Mouse (Mus musculus) urinary bladder, postnatal 36 days (tissue): Measurements from ENCODE around the gene Gm5136.

Source experiments
- DNase-seq, 2 experiments: peaks; one replicate each; pipeline ENCODE4 v3.0.0; 2022; ENCODE audit warnings: low spot score in 2 of 2, mixed read lengths in 1 of 2

Gm5136 gene

DNA sequence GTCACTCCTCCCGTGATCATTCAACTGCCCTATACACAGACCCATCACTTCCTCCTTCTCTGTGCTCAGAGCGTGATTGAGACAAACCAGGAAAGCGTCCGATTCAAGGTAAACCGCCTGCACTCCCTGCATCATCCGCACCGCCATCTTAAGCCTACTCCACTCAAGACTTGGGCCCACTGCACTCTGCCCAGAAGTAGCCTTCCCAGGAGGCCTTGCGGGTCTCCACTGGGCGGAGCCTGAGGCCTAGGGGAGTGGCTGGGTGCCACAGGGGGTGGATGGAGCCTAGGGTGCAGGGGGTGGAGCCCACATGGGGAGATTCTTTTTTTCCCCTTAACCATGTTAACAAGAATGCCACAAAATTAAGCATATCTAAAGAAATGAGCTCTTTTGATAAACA is at the start of gene Gm5136:
TSS of gene Gm5136 (minus strand) at position 215 of the 400 bp plus-strand sequence.
- no peak for DNase-seq

DNA sequence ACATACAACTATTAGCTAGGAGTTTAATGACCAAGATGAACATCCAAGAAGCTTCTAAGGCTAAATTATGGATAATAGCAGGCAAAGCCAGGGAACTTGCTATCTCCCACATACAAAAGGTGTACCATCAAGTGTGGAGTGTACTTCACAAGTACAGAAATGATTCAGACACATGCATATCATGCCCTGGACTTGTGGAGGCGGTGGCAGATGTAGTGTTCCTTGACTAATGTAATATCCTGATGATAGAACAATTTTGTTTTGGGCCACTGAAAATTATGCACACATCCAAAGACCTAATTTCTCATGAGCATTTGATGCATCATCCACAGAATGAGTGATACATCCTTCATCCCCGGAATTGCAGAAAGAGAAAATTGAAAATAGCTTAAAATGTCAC is 43.8 kb upstream of the Gm5136 start:
- DNase-seq: no peak

DNA sequence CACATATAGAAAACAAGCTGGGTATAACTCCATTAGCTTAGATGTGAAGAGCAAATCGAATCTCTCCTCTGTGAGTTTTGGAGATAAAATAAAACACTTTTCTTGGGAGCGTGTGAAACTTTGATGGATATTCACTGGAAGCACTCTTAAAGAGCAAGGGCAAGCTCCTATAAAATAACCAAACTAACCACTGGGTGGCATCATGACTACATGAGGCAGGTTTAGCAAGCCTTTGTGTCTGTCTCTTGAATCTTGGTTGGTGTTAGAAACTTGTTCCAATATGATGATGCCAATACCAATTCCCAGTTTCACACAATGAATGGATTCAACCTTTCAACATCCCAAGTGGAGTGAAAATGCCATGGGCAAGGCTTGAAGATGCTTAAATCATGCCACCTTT is 34.0 kb upstream of the Gm5136 start:
- DNase-seq: no peak

DNA sequence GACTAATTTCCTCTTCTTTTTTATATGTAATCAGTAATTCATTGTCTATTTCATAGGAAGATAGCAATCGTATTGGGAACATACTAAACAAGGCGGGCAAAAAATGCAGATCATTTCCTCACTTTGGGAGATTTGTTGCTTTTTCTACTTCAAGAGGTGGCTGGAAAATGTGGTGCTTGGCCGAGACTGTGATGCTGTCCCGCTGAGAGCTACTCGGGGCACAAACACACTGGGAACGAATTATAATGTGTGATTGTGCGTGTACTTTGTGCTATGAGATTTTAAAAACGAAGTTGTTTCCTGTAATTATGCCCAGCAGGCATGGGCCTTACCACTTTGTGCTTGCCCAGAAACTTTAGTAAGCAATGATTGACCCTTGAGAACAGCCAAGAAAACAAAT is 29.0 kb upstream of the Gm5136 start:
- no peak for DNase-seq

DNA sequence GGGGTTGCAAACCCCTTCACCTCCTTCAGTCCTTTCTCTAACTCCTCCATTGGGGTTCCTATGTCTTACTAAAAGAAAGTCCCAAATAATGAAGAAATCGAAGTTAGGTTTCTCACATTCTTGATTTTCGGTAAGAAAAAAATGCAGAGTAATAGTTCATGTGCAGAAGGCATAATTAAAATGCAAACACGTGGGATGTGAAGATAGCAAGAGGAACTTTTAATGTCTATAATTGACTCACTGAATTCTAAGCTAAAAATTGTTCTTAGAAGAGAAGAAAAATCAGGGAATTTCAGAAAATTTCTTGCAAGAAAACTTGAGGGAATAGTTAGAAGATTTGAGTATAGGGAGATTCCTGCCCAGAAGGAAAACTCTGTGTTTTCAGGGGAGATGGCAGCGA is 26.4 kb upstream of the Gm5136 start:
- no peak for DNase-seq

DNA sequence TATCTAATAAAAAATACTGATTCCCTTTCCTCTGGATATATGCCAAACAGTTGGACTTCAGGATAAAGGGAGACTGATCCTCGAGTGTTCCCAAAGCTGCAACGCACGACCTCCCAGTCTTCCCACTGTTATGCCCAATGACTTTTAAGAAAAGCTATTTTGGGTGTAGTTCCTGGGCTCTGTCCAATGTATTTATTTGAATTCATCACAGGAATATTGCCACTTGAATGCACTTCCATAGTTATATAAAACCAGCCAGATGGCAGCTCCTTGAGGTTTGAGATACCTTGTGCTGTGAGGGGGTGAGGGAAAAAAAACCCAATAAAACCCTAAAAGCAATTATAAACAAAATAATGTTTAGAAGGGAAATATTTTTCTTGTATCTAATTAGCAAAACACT is 24.9 kb upstream of the Gm5136 start:
- no peak for DNase-seq

DNA sequence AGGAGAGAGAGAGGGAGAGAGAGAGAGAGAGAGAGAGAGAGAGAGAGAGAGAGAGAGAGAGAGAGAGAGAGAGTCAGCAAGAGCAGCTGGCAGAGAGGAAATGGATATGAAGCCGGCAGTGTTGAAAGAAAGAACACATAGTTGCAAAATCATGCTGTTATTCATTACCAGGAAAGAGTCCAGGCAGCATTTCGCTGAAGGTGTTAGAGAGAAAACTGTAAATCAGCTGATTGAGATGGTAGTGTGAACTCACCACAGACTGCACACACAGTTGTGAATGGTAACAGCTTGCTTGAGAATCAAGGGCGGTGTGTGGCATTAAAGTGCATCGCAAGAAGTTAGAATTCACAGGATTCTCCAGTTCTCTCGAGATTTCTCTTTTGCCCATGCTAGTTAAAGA is 10.6 kb upstream of the Gm5136 start:
- no peak for DNase-seq

DNA sequence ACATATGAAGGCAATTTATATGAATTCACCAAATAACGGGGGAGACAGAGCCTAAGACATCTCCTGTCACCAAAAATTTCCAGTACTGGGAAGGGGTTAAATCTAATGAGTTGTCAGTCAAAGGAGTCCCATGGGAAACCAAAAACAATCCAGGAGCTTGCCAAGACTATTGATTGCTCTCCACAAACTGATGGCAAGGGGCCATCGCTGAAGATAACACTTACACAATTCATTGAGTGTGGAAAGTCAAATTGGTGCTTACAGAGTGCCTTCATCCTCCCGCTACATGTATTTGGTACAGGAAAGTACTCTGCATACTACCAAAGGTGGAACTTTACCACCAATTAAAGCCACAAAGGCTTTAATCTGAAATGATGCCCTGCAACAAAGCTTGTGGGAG is 5.7 kb upstream of the Gm5136 start:
- DNase-seq: no peak

DNA sequence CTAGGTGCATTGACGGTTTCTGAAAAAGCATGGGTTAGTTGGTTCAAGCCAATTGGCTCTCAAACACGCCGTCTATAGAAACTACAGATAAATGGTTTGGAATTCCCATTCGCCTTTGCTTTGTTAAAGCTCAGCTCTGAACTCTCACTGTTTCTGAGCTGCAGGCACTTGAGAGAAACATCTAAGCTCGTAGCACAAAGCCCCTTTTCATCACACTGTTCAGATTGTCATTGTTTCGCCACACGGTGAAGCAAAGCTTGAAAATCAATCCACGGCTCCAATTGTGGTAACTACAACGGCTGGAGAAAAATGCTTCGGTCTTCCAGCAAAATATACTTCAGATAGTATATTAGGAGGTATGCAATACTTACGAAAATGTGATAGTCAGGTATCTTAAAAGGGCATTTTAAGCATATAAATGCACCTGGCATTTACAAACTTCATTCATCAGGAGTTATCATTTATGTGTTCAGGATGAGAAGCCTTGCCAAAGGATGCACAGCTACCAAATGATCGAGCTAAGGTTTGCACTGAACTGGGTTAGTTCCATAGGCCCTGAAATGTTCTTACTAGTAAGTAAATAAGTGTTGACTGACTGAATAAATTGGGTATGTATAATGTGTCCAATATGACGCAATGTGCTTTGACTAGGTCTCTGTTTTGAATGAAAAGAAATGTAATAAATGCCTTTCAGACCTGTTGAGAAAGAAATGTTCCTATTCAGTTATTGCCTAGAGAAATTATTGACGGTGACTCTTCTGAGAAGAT is 1.6 kb upstream of the Gm5136 start:
- no peak for DNase-seq

DNA sequence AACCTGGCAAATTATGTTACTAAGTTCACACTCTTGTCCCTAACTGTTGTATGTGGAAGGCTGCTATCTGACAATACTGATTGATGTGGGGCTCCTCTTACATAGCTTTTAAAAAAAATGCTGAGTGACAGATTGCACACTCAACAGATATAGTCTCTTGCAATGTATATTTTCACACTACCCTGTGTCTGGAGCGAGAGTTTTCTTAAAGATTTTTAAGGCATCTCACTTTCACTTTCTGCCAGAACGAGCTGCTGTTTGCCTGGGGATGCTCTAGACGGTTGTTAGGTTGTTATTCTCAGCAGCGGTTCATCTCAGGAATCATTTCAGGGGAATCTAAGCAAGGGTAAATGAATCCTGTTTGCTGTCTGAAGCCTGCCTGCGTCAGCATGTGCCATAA is 2.9 kb downstream of the Gm5136 start:
- no peak for DNase-seq

DNA sequence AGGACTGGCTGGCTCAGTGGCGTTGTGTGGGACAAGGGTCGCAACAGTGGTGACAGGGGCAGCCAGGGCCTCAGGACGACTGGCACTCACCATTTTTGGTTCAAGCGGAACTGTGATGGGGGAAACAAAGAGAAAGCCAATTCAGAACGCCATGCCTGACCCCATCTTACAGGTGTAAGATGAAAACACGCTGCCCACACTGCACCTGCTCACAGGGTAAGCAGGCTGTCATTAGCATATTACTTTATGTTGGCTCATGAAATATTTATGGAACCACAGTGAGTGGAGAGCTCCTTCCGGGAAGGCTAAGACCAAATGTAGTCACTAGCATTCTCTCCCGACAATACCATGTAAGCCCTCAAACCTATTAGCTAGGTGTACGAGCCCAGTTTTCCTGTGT is 9.0 kb downstream of the Gm5136 start:
- no peak for DNase-seq

DNA sequence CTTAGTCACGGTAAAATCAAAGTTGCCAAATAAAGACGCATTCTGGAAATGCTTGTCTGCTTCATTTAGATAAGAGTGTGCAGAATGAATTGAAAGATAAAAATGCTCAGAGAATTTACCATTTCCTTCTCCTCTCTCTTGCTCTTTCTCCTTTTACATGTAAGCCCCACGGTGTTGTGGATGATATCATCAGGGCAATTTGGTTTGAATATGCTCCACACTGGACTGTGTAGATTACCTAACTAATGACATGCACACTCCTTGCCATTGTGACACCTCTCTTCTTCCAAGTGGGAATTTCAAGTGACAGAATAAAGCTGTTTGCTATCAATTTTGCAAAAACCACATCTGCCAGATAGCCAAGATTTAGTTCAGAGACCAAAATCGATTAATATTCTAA is 13.3 kb downstream of the Gm5136 start:
- no peak for DNase-seq

DNA sequence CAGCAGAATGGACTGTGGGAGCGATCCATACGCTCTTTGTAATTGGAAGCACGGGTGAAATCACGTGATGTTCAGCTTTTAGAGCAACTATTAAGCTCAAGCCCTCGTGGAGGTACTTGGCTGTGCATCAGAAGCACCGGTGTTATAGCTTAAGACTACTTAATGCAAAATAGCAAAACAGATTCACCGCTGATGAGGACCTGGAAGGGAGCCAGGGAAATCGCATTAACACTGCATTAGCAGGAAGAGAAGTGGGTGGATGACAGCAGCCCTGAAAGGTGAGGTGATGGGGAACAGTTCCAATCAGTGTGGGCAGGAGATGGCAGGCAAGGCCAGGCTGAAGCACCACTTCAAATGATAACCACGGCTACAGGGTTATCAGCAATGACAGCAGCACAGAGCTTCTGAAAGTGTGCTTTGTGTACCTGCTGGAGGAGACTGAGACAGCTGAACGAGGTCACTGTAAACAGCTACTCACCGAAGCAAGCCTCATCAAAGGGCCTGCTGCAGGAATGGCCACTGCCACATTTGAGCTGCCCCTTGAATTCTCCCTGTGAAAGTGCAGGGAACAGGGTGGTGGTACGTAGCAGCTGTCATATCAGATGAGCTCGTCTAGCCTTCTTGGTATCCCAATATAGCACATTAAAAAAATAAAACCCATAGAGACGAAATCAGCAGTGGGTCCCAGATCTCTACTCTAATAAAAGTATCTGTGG is 20.1 kb downstream of the Gm5136 start:
- DNase-seq: no peak

DNA sequence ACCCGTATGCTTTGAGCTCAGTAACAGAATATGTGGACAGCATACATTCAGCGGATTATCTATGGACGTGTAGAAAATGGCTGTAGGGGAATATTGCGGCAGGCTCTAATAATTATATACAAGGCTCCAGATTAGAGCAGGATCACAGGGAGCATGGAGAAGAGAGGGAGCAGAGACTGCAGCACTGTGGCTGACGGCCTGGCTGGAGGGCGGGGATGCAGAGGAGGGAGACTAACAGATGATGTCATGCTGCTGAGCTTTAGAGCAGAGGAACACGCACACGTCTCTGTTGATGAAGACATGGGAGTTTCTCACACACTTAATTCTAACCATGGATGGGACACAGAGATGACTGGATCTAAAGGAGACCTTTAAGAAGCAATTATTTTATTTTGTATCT is 22.9 kb downstream of the Gm5136 start:
- DNase-seq: no peak

DNA sequence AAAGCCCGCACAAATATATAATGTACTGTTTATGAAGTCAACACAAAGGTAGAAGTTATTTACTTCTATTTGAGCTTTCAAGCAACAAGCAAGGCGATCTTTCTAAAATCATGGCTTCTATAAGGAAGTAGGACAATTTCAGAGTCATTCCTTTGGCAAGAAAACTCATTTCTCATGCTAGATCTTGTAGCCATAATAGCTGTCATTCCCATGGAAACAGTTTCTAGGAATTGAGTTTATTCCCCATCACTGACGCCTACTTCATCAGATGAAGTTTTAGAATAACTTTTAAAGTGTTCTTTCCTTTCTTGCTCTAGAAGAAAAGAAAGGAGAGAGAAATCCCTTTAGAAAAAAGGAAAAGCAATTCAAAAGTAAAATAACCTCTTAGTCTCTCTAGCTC is 31.0 kb downstream of the Gm5136 start:
- no peak for DNase-seq

DNA sequence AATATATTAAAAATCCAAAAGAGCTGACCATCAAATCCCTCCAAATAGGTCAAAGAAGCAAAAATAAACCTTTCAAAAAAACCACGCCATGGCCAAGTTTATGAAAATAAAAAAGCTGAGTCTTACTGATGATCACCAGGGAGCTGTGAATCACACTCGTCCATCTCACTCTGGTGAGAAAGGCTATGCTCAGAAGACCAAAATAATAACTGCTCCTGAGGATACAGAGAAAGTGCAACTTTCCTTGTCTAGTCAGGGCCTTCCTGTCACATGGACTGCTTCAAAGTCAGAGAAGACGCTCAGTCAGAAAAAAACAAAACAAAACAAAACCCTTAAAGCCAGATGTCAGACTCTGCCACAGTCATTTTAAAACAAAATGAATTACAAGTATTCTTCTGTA is 39.7 kb downstream of the Gm5136 start:
- DNase-seq: no peak

DNA sequence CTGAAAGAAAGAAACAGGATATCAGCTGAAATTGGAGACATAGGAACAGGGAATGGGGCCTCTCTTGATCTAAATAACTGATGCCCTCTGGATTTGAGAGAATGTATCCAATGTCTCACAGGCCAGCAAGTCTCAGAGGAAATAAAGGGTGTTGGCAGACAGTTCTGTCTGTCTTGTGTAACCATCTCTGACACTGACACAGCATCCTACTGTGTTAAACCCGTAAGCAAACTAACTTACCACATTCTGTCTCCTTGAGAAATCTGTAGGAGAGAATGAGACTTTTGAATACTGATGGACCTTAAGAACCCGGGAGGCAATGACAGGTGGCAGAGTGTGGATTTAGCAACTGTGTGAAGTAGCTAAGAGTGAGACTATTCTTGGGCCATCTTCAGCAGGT is 41.7 kb downstream of the Gm5136 start:
- no peak for DNase-seq

DNA sequence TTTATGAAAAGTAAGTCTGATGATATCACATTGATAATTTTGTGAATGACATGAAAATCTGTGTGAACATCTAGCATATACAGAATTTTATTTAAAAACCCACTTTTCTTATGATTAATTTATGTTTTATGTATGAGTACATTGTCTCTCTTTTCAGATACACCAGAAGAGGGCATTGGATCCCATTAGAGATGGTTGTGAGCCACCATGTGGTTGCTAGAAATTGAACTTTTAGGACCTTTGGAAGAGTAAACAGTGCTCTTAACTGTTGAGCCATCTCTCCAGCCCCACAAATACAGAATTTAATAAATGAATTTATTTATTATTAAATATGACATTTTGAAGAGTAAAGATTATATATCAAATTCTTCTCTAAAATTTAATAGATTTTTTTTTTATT is 42.3 kb downstream of the Gm5136 start:
- DNase-seq: no peak

DNA sequence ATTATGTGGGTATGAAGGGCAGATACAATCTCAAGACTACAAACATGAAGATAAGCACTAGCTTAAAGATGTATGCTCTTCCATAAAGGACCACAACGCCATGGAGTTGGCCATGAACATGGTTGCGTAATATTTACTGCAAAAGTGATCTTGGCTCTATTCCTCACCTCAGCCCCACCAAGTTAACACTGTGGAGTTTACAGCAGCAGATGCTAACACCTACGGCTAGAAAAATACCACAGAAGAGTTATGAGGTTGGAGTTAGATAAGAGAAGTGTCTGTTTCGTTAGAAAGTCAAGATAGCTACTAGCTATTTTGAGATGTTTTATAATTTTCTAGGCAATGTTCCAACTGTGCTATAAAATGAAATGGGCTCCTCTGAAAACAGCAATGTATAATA is 43.1 kb downstream of the Gm5136 start:
- no peak for DNase-seq

DNA sequence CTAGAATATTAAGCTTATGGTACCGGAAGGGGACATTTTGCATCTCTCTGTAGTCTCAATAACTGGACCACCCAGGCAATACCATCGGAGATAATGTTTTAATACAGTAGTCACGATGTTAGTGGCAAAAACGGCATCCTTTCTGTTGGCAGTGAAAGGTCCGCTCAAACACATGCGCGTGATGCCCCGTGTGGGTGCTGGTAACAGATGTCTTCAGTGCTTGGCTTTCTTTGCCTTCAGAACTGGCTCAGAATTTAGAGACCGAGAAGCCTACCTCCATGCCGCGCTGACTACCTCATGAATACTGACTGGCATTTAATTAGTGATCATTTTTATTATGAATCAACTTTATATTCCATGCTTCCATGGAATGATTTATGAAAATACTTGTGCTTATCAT is 44.9 kb downstream of the Gm5136 start:
- DNase-seq: no peak

DNA sequence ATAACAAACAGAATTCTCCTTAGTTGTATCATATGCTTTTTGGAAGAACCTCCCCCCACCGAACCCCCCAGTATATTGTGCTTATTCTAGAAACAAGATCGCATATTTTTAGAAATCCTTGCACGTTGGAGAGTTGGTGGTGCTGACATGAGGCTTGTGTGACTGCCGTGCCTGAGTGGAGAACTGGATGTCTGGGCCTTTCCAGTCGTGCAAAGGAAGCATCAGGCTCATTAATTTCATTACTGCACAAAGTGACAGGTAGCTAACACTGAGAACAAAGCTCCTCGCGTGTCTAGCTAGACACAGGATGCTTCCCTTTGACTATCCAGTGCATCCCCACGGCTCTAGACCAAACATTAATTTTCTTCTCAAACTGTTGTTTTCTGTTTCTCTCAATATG is 47.1 kb downstream of the Gm5136 start:
- no peak for DNase-seq

DNA sequence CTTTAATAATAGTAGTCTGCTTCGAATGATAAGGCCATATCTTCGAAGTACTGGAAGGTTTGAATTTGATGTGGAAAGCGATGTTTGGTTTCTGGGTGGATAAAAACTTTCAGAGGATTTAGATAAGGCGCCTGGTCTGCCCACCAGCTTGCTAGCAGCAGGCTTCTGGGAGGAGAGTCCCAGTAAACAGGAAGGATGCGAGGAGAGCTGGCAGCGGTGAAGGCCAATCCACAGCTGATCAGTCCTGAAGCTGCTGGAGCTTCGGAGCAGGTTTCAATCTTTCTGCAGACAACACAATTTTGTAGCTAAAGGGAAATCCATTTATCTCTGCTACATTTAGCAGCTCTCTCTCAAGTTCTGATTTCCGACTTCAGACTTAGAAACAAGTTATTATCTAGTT is 47.9 kb downstream of the Gm5136 start:
- DNase-seq: no peak

DNA sequence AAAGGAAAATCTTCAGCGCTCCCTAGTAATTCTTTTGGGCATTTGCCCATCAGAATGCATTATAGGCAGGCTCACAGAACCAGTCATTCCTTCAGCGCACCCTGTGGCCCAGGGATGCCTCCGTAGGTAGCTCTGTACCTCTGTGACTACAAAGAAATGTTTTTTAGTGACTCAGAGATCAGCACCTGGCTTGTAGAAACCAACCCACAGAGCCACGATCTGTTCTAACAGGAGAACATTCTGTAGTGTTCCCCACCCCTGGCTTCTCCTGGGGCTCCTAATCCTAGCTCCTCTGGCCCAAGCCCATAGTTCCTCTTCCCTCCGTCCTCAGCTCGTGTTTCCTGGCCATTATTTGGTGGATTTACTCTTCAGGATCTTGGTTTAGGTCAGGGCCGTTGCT is 50.8 kb downstream of the Gm5136 start:
- DNase-seq: no peak
